Mouse (Mus musculus) granulocyte monocyte progenitor cell, adult 5-6 weeks (primary cell): ENCODE measurements at regions not wholly inside any gene's neighbourhood (a gene's known extent, or its start where the extent isn't known, plus 50 kb on each side); places are given as distances from the start of the nearest gene placed in this dataset.
A peak's percentile ranks its signal among the peaks of the same experiment; 100 is the strongest.

ENCODE experiments used
- ATAC-seq: replicated peaks from 2 replicates; pipeline ENCODE4 v1.8.0; 2016; ENCODE audit warnings: mild to moderate bottlenecking, moderate TSS enrichment, inconsistent platforms; ENCODE audit not compliant: poor library complexity, severe bottlenecking

DNA sequence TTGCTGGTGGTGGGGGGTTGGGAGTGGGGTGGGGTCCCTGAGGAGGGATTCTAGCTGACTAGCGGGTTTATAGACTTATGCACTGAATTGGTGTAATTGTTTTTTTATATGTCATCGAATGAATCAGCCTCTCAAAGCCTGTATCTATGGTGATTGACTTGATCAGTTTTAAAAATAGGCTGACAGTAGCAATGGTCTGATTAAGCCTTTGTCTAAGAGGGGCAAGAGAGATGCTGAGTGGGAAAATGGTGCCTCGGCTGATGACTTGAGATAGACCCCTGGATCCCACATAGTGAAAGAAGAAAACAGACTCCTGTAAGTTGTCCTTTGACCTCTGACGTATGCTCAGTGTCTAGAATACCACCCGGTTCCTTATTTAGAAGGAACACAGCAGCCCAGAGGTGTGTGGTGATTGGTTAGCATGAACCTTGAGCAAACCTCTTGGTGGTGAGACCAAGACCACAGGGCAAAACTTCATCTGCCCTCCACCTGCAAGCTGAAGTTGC, 312.7 kb upstream of the Klf3 start:
- ATAC-seq = peak; percentile 49

DNA sequence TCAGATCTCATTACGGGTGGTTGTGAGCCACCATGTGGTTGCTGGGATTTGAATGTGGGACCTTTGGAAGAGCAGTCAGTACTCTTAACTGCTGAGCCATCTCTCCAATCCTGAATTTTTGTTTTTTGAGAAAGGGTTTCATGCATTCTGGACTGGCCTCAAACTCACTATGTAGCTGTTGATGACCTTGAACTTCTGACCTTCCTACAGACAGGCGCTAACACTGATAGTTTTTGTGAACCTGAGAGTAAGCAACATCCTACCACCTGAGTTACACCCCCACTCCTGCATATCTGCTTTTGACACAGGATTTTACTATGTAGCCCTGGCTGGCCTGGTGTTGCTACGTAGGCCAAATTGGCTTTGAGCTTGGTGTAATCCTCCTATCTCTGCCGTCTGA, 308.8 kb upstream of the Klf3 start:
- no peak for ATAC-seq

DNA sequence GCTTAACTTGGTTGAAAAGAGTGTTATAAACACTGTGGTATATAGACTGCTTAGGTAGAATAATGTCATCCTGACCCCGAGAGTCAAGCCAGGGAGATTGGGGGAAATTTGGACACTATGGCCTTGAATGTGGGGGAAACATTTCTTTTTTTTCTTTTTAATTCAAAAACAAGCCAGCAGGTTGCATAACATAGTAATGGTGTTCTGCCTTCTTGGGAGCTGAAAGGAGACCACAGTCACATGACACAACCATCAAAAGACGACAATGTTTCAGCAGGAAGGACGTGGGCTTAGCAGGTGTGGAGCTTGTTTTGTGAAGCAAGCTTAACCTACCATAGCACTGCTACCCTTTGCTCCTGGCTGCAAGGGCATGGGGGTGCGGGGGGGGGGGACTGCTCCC, 306.3 kb upstream of the Klf3 start:
- ATAC-seq = peak; percentile 73

DNA sequence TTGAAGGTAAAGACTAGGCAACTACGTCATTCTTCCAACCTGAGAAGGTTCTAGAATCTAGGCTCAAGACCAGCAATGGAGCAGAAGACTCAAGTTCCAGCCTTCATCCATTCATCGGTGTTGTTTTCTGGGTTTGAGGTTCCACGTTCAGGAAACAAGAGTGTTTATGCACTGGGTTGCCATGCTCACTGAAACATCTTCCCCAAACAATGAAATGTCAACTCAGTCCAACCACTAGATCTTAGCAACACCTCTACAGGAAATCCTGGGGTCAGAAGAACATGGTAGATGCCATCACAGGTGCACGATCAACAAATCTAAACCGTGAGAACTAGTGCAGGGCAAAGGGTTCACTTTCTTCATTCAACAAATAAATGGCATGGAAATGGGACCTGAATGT, 304.8 kb upstream of the Klf3 start:
- no peak for ATAC-seq

DNA sequence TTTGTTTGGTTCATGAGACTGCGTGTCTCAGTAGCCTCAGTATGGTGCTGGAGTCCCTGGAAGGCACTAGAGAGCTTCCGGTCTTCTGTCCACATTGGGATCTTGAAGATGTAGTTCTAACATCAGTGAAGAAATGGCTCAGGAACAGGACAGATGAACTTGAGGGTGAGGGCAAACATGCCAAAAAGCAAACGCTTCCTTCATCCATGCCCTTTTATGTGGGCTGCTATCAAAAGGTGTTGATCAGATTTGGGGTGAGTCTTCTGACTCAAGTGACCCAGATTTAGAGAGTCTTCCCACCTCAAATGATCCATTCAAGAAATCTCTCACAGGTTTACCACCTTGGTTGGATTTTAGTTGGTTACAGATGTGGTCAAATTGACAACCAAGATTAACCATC, 304.1 kb upstream of the Klf3 start:
- no peak for ATAC-seq

DNA sequence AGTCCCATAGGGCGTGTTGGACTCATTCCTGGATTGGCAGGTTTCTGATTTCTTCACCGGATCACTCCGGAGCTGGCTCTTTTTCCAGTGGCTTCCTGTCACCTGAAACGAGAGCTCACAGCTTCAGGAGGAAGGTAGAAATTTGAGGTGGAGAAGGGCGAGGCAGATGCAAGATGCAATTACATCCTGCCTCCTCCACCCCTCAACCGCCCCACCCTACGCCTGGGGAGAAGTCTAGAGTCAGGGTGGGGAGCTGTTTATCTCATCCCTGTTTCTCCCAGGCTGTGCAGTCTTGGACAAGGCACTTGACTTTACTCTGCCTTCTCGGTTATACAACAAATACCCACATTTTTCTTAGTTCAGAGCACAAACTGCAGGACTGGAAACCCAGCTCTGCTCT, 302.8 kb upstream of the Klf3 start:
- no peak for ATAC-seq

DNA sequence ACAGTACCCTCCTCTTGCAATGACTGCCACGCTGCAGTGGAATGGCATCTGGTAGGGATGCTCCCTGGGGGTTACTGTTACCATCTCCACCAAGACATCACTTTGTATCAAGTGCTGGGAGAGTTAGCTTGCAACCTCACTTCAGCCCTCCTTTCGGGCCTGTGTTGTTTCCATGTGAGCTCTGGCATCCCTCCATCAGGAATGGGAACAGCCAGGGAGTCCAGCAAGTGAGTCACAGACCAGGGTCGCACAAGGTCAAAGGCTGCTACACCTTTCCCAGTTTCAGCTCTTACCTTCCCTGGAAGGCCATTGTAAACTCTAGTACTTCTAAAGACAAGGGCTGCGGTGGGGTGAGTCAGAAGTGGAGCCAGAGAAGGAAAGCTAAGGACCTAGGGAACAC, 302.3 kb upstream of the Klf3 start:
- no peak for ATAC-seq

DNA sequence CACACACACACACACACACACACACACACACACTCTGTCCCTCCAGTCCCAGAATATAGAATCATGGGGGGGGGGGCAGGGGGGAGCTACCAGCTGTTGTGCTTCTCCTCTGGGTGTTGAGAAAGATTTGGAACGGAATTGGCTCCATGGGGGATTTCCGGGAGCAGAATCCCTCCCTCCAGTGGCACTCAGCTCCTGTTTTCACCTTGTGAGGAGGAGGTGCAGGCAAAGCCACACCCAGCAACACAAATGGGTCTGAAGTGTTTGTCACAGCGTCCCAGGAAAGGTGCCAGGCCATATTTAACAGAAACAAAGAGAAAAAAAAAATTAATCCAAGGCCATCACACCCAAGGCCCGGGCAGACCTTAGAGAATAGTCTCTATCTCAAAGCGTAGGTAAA, 301.4 kb upstream of the Klf3 start:
- ATAC-seq = no peak

DNA sequence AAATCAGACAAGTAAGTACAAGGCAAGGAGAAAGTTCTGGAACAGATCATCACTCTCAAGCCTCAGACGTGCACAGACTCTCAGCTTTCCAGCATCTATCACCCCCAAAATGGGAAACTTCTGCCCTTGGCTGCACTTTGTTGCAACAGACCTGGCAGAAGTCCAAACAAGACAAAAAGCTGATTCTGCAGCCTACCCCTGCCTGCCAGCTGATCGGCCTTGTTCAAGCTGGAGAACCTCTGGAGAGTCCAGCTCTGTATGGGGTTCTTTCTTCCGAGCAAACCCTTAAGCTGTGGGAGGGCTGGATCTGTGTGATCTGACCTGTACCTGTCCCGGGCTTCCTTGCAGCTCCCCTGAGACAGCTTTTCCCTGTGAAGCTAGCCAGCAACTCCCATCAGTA, 299.7 kb upstream of the Klf3 start:
- ATAC-seq = peak; percentile 33; the same call in 1 of the 2 replicates

DNA sequence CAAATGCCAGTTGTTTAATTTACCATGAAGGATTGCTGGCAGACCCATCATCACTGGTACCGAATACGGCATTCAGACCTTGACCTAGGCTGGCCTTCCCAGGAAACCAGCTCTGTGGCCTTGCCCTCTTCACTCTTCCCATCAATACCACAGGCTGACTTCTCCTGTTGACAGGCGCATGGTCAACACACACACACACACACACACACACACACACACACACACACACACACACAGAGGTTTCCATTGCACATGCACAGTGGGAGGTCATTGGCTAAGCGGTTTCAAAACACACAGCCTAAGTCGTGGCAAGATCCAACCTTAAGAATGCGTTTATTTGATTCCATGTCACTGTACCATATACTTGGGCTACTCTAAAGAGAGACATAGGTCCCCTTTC, 298.7 kb upstream of the Klf3 start:
- no peak for ATAC-seq

DNA sequence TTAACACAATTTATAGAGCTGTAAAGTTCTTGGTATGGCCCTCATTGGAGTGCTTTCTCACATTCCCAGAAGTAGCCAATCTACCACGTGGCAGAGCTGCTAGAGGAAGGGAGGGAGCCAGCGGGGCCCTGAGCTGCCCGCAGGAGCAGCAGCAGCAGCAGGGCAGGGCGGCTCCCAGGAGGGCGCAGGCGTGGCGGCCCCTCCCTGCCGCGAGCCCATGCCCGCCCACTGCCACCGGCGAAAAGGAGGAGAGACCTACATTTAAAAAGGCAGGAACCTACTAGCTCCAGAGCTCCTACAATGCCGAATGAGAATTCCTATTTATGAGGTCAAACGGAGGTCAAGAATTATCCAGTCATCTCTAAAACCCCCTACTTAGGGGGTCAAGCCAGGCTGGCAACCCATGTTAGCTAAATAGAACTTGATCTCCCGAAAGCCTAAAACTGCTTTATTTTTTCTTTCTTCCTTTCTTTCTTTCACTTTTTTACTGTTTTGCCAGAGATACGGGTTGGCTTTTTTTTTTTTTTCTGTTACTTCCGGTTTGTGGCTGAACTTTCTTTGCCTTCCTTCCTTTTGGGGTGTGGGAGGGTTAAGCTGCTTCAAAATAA, 297.9 kb upstream of the Klf3 start:
- ATAC-seq = peak; percentile 72

DNA sequence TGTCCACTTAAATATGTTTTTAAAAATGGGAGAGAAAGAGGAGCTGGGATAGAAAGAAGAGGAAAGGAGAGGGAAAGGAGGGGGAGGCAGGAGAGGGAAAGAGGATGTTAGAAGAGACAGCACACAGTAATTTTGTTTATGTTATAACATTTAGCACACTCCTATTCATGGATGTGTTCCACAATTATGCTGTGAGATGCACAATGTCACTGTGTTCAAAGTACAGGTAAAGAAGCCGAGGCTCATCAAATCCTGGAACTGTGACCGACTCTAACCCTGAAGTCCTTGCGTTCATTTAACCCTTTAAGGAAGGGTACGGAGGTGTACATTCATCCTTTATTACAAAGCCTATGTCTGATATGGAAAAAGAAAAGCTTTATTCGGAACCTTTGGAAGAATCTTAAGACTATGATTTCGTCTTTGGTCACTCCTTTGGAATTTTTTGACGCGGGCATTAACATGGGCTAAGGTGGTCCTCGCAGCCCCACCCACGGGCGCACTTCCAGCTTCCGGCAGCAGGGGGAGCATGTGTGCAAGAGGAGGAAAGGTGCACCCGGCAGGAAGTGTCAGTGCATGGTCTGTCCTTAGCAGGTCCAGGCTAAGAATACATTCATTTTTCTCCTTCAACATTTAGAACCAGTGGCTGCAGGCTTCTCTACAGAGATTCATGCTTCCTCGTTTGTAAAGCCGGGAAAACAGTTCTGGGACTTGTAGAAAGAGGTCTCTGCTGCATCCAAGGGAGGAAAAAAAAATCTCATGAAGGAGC, 297.2 kb upstream of the Klf3 start:
- peak; percentile 82 for ATAC-seq

DNA sequence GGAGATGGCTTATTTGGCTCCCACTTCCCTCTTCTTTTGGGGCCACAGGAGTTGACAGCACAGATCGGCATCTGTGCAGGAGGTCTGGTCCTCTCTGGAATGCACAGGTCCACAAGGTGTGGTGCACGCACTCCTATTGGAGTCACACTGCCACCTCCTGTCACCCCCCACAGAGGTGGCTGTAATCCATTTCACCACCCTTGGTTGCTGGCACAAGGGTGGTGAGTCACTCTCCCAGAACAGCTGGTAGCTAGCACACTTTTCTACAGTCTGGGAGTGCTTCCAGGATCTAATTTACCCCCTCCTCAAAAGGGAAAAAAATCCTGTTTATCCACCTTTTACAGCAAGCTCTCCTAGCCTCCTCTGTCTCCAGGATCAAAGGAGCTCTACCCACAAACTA, 294.6 kb upstream of the Klf3 start:
- no peak for ATAC-seq

DNA sequence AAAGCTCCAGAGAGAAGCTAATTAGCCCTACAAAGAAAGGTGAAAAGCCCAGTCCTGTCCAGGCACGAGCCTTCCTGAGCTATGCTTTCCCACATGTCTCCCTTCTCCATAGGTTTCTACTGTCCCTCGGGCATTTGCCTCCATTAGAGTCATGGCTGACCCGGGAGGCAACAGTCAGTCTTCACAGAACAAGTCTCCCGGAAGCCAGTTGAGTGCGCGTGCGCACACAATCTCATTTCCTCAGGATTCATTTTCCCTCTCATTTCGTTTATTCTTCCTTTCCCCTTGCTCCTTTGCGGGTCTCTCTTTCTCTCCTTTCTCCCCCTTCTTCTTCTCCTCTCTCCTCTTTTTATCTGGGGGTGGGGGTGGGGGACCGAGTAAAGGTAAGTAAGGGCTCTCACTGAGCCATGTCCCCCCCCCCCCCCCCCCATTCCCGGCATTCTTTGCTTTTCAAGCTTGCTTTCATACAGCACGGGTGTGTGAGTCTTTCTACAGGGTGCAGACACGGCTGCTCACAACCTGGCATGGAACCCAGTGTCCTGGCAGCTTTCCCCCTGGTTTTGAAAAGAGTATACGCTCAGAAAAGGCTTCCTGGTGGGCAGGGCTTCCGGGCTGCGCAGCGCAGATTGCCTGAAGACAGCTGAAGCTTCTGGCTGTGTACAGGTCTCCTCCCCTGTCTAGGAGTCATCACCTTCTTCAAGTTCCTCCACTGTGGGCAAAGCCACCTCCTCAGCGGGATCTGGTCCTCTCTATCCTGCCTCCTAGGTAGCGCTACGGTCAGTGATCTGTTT, 289.8 kb upstream of the Klf3 start:
- no peak for ATAC-seq

DNA sequence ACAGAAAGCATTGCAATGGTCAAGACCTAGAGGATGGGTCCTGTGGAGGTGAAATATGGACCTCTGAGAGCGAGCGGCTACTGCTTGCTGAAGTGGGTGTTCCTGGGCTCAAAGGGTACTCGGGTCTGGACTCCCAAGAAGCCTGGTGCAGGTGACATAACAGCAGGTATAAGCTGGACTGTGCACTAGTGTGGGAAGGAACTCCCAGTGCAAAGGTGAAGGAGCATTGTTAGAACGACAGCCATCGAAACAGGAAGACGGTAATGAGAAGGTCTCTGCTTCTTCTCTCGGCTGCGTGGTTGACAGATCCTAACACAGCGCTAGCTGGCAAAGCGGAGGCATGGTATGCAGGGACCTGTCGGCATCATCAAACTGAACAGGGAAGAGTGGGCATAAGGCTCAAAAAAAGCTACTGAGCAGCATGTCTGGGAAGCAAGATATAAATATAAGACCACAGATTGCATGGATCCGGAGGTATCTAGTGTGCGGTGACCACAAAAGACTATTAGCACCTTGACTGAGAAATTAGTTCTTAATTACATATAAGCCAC, 287.0 kb upstream of the Klf3 start:
- ATAC-seq = no peak

DNA sequence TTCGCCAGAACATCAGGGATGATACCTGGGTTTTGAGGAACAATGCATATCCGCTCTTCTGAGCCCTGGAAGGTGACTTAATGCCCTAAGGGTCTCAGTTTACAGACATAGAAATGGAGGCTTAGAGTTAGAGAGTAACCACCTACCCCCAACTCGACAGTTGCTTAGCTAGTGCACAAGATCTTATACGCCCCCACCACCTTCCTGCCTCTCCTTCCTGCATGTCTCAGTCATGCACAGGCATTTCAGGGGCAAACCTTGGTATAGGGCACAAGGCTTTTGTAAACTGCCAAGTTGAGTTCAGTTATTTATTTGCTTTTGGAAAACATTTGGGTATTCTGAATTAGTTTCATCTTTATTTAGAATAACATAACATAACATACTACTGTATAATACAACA, 285.9 kb upstream of the Klf3 start:
- ATAC-seq = no peak

DNA sequence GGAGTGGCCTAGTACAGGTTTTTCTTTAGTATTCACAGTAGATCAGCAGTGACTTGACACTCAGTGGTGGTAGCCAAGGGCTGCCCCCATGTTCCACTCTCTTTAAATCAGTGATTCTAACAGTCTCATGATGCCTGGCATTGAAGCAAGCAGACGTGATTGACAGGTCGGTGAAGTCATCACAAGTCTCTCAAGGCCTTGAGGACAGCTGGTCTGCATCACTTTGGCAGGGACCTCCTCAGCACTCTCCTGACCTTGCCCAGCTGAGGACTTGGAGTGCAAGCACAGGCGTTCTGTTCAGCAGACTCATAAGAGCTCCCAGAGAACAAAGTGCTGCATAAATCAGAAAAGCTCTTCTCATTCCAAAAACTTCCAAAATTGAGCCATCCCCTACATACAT, 285.4 kb upstream of the Klf3 start:
- ATAC-seq = no peak

DNA sequence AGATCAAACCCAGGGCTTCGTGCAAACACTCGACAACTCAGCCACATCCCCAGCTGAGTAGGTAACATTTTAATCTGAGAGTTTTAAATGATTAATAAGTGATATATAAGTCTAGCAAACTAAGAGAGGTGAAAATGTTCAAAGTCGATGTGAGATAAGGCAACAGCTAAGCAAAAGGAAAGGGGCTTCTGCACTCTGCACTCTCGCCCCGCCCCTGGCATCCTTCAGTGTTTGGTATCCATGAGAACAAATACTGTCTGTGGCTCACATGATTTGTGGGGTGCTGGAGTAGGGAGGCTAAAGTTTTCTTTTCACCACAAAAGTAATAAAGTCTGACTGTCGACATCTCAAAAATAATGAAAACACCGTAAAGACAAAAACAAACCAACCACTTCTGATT, 284.2 kb upstream of the Klf3 start:
- no peak for ATAC-seq

DNA sequence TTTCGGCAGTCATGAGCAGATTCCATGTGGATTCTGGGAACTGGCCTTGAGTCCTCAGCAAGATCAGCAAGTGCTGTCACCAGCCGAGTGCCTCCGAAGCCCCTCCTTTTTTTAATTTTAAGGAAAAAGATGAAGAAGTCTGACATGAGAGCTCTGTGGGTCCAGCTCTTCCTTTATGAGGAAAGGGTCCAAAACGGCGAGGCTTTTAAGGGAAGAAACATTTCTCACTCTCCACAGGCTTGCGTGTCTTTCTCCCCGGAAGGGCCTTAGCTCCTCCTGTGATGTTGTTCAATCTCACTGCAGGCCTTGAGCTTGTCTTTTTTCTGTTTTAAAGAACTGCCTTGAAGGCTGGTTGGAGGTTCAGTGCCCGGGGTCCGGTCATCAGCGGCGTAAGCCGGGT, 283.5 kb upstream of the Klf3 start:
- no peak for ATAC-seq

DNA sequence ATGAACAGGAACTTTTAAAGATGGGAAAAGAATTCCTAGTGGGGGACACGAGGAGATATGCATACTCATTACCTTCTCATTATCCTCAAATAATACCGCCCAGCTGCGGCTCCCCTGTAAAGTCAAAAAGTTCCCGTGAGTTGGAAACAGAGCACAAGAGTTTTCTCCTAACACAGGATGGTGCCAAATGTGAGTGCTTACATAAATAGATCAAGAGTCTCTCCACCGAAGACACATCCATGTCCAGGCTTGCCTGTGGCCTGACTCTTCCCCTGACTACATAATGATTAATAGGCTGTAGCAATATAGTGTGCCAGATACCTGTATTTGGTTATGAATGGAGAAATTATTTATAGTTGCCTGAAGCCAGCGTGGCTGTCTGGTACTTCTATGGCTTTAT, 281.8 kb upstream of the Klf3 start:
- no peak for ATAC-seq

DNA sequence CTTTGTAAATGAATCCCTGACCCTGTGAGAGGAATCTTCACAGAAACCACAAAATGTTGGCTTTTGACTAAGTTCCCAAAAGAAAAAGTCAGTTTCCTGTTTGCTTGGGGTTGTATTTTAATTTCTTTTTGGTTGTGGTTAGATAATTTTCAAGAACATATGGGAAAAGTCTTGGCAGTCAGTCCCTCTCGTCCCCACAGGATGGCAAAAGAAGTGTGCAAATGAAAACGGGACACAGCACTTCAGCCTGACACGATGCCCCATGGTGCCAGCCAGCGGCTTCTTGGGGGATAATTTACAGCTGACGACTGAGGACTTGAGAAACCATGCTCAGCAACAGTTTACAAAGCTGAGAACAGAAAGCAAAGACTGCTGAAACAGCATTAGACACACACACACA, 281.2 kb upstream of the Klf3 start:
- ATAC-seq = peak; percentile 22; the same call in 1 of the 2 replicates
